Mouse (Mus musculus) stomach, postnatal 0 days (tissue): ENCODE results near the gene Fam210b.

Experiments
- CTCF ChIP-seq: IDR thresholded peaks from 2 replicates; pipeline ENCODE4 v1.5.1; 2016; ENCODE audit warnings: antibody characterized with exemption, low read depth, mild to moderate bottlenecking, moderate library complexity
- EP300 ChIP-seq: optimal IDR thresholded peaks from 2 replicates; pipeline ENCODE3; 2016; ENCODE audit warnings: antibody characterized with exemption

GRCm38 (mm10) chr2:172371258-172371657 is 25.9 kb downstream of the Fam210b start:
- TF ChIP-seq EP300 (no peak), CTCF (no peak)
